Comparison of ENCODE assay signal across 8 mouse cellular contexts in the genomic region with DNA sequence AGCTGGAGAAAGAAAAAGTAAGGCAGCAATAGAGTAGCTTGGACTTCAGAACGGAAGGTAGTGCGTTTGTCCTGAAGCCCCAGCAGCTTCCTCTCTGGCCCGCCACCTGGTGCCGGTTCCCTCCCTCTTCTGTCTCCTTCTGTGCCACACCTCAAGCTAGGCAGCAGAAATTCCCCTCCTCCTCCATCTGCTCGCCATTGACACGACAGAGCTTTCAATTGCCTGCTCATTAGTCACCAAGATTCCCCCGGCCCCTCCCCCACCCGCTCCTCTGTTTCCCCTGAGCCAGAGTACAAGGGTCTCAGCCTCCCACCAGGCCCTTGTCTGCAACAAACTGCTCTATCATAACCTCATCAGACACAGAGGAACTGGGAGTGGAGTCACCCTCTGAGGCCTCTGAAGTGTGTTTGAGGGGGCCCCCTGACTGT. TPM values are rescaled to one million over a fixed set of nuclear protein-coding genes. Genes with fewer than 3 reads are reported as not detected.
DNase-seq lines count a peak whose midpoint lies in the region; ATAC-seq and TF ChIP-seq lines count a peak whose summit lies in the region.
"Had no signal": no experiment of that assay in that cellular context is flagged by ENCODE, and none has a peak within 500 bp of the region (broad histone marks: within the 10 kb centered on the region; RNA-seq: fewer than 3 reads in every experiment).

No protein-coding gene starts in this region.

- peak; percentile 79 for TF ChIP-seq EP300 in ES-Bruce4 (IDR thresholded peaks at IDR 0.05; ENCODE audit: insufficient read depth, low read depth, low read length)

- H3K9ac ChIP-seq in ES-Bruce4 (ENCODE audit: low read depth, poor library complexity, severe bottlenecking): peak overlapping the region; percentile 38; the same call in 1 of the 2 replicates
- no peak overlapping the region for H3K9ac ChIP-seq in hindbrain, embryonic 15.5 days

- H3K4me2 ChIP-seq in hindbrain, embryonic 15.5 days: no peak overlapping the region

- H3K27ac ChIP-seq in ES-Bruce4 (ENCODE audit: insufficient read depth, low read length): peak overlapping the region; percentile 48
- H3K27ac ChIP-seq in bone marrow, adult 2 months (ENCODE audit: control insufficient read depth, insufficient read depth, low read depth, low read length, poor library complexity): no peak overlapping the region
- no peak overlapping the region for H3K27ac ChIP-seq in hindbrain, embryonic 15.5 days (replicated peaks)

- TF ChIP-seq POLR2A in ES-Bruce4 (IDR thresholded peaks at IDR 0.05; ENCODE audit: insufficient read depth, low read length): no peak
- TF ChIP-seq POLR2A in bone marrow, adult 2 months (IDR thresholded peaks at IDR 0.05; ENCODE audit: borderline replicate concordance, control insufficient read depth, low read depth, low read length): no peak

- no peaks in the 10 kb centered on the region for H3K27me3 ChIP-seq in ES-Bruce4 (ENCODE audit: control insufficient read depth, insufficient read depth, low read length, poor library complexity, severe bottlenecking)
- H3K27me3 ChIP-seq in hindbrain, embryonic 15.5 days: 0 out of 2 replicates have a peak, but pooled peaks cover 3% of the 10 kb centered on the region

- peak; percentile 9 for TF ChIP-seq CTCF in ES-Bruce4 (IDR thresholded peaks at IDR 0.05; ENCODE audit: low read depth, low read length)
- TF ChIP-seq CTCF in bone marrow, adult 2 months (IDR thresholded peaks at IDR 0.05; ENCODE audit: control insufficient read depth, insufficient read depth, low read length): 0 out of 2 replicates have a peak, but pooled peaks have one; percentile 3

- H3K9me3 ChIP-seq in ES-Bruce4 (replicated peaks; ENCODE audit: control insufficient read depth, insufficient read depth, low read length, poor library complexity, severe bottlenecking): no peaks in the 10 kb centered on the region
- H3K9me3 ChIP-seq in hindbrain, embryonic 15.5 days: no peaks in the 10 kb centered on the region

- peaks cover 6% of the 10 kb centered on the region for H3K4me1 ChIP-seq in ES-Bruce4 (ENCODE audit: control insufficient read depth, insufficient read depth, low read length)
- H3K4me1 ChIP-seq in bone marrow, adult 2 months (ENCODE audit: control insufficient read depth, insufficient read depth, low read length): no peaks in the 10 kb centered on the region; the same call in 1 of the 2 replicates
- H3K4me1 ChIP-seq in hindbrain, embryonic 15.5 days (replicated peaks): peaks cover 9% of the 10 kb centered on the region

- peak; percentile 57 for DNase-seq in lung, postnatal 36 days
- DNase-seq in thymus, postnatal 25 days: peak; percentile 67
- DNase-seq in frontal cortex, postnatal 14 days (ENCODE audit: low spot score in 2 of 2): no peak
- no peak for DNase-seq in urinary bladder, postnatal 36 days (ENCODE audit: low spot score in 2 of 2)

- H3K4me3 ChIP-seq in ES-Bruce4 (ENCODE audit: low read depth, low read length): no peak overlapping the region
- H3K4me3 ChIP-seq in bone marrow, adult 2 months (replicated peaks; ENCODE audit: control insufficient read depth, low read depth, low read length): no peak overlapping the region
- H3K4me3 ChIP-seq in hindbrain, embryonic 15.5 days: no peak overlapping the region

- peak; percentile 38; the same call in 1 of the 2 replicates for ATAC-seq in hindbrain, embryonic 15.5 days (ENCODE audit: low FRiP score, low read depth)

- WGBS in bone marrow, adult 2 months: under 1% methylated on average over 8 of the region's 8 CpGs
- WGBS in hindbrain, embryonic 15.5 days: 5% methylated on average over 8 of the region's 8 CpGs

- H3K36me3 ChIP-seq in ES-Bruce4 (ENCODE audit: control insufficient read depth, insufficient read depth, low read length, poor library complexity, severe bottlenecking): no peaks in the 10 kb centered on the region
- H3K36me3 ChIP-seq in hindbrain, embryonic 15.5 days: no peaks in the 10 kb centered on the region

RNA-seq across cellular contexts. Expression of a gene that starts 48.1 kb away (rescaled TPM):
- not detected in 2 replicates for polyA plus RNA-seq in ES-Bruce4 (2011; ENCODE audit: insufficient read depth, insufficient read length, low read depth, missing spikeins)
- not detected in 2 replicates for polyA plus RNA-seq in bone marrow, adult 2 months (2011; ENCODE audit: insufficient read depth, insufficient read length, low replicate concordance, missing spikeins)
- polyA plus RNA-seq in hindbrain, embryonic 15.5 days (2015; fragmentation: Nextera tagmentation; extraction: Ambion mirVana): not detected in 2 replicates
- polyA plus RNA-seq: heart, embryonic 14.5 days had no signal

Comparison
In these comparisons a context has a peak if more than half of its experiments do, and no peak if none do; other contexts are left out.
1. DNase-seq: peak in lung, postnatal 36 days (single experiment) and thymus, postnatal 25 days (single experiment); none in frontal cortex, postnatal 14 days (0 of 2) and urinary bladder, postnatal 36 days (0 of 2).